30 mouse cellular contexts compared by ENCODE assay signal in genomic region chr19:60397666-60398065, GRCm38 (mm10).
DNase-seq lines count a peak whose midpoint lies in the region; ATAC-seq and TF ChIP-seq lines count a peak whose summit lies in the region.
"Had no signal": no experiment of that assay in that cellular context is flagged by ENCODE, and none has a peak within 500 bp of the region (broad histone marks: within the 10 kb centered on the region; RNA-seq: fewer than 3 reads in every experiment).

No protein-coding gene starts in this region.

- no peaks in the 10 kb centered on the region for H3K9me3 ChIP-seq in embryonic facial prominence, embryonic 14.5 days (ENCODE audit: control insufficient read depth, low read length)
- H3K9me3 ChIP-seq in embryonic facial prominence, embryonic 10.5 days = no peaks in the 10 kb centered on the region
- H3K9me3 ChIP-seq: embryonic facial prominence, embryonic 12.5 days; heart, embryonic 10.5 days; heart, embryonic 15.5 days; hindbrain, embryonic 12.5 days; intestine, embryonic 15.5 days; limb, embryonic 10.5 days; limb, embryonic 15.5 days; midbrain, embryonic 15.5 days; neural tube, embryonic 15.5 days had no signal

- H3K36me3 ChIP-seq in embryonic facial prominence, embryonic 14.5 days (ENCODE audit: control insufficient read depth, insufficient read depth, low read length) = no peaks in the 10 kb centered on the region
- no peaks in the 10 kb centered on the region for H3K36me3 ChIP-seq in embryonic facial prominence, embryonic 10.5 days (replicated peaks)
- H3K36me3 ChIP-seq in liver, adult 2 months (ENCODE audit: control insufficient read depth, insufficient read depth, low read length) = no peaks in the 10 kb centered on the region
- H3K36me3 ChIP-seq: embryonic facial prominence, embryonic 12.5 days; heart, embryonic 10.5 days; heart, embryonic 15.5 days; hindbrain, embryonic 12.5 days; intestine, embryonic 15.5 days; limb, embryonic 10.5 days; limb, embryonic 15.5 days; midbrain, embryonic 15.5 days; neural tube, embryonic 15.5 days had no signal

- H3K27ac ChIP-seq in embryonic facial prominence, embryonic 14.5 days (replicated peaks; ENCODE audit: low read depth, low read length) = no peak overlapping the region
- no peak overlapping the region for H3K27ac ChIP-seq in embryonic facial prominence, embryonic 10.5 days (replicated peaks)
- no peak overlapping the region for H3K27ac ChIP-seq in liver, adult 2 months (replicated peaks; ENCODE audit: insufficient read depth, low read depth, low read length)
- H3K27ac ChIP-seq: embryonic facial prominence, embryonic 12.5 days; heart, embryonic 10.5 days; heart, embryonic 15.5 days; hindbrain, embryonic 12.5 days; hindbrain, postnatal 0 days; intestine, embryonic 15.5 days; limb, embryonic 10.5 days; limb, embryonic 15.5 days; macrophage; midbrain, embryonic 15.5 days; neural tube, embryonic 15.5 days; stomach, postnatal 0 days had no signal

- no peaks in the 10 kb centered on the region for H3K79me2 ChIP-seq in liver, adult 2 months (ENCODE audit: control insufficient read depth, insufficient read depth, low read length)

- no peak for ATAC-seq in embryonic facial prominence, embryonic 14.5 days (ENCODE audit: low read depth)
- 0 out of 2 replicates have a peak, but pooled peaks have one; percentile 31 for ATAC-seq in erythroblast, adult 5-6 weeks (replicated peaks; ENCODE audit: low FRiP score, poor library complexity, severe bottlenecking)
- ATAC-seq: hindbrain, postnatal 0 days; intestine, embryonic 15.5 days; midbrain, embryonic 15.5 days; Patski had no signal

- no peak overlapping the region for H3K4me2 ChIP-seq in embryonic facial prominence, embryonic 14.5 days (ENCODE audit: low read depth, low read length)
- H3K4me2 ChIP-seq: embryonic facial prominence, embryonic 12.5 days; heart, embryonic 15.5 days; hindbrain, embryonic 12.5 days; intestine, embryonic 15.5 days; limb, embryonic 15.5 days; midbrain, embryonic 15.5 days; neural tube, embryonic 15.5 days had no signal

- TF ChIP-seq CTCF in liver, adult 2 months (IDR thresholded peaks at IDR 0.05; ENCODE audit: low read depth, low read length) = no peak

- no peak overlapping the region for H3K4me3 ChIP-seq in embryonic facial prominence, embryonic 14.5 days (ENCODE audit: low read depth, low read length)
- no peak overlapping the region for H3K4me3 ChIP-seq in embryonic facial prominence, embryonic 10.5 days
- H3K4me3 ChIP-seq in liver, adult 2 months (ENCODE audit: insufficient read depth, low read depth, low read length) = no peak overlapping the region
- H3K4me3 ChIP-seq: embryonic facial prominence, embryonic 12.5 days; erythroblast, embryonic 14.5 days; heart, embryonic 10.5 days; heart, embryonic 15.5 days; hindbrain, embryonic 12.5 days; intestine, embryonic 15.5 days; limb, embryonic 10.5 days; limb, embryonic 15.5 days; midbrain, embryonic 15.5 days; neural tube, embryonic 15.5 days had no signal

- 67% methylated on average over 1 of the region's 1 CpGs for WGBS in embryonic facial prominence, embryonic 14.5 days
- 80% methylated on average over 1 of the region's 1 CpGs for WGBS in embryonic facial prominence, embryonic 10.5 days
- WGBS in liver, adult 2 months = 84% methylated on average over 1 of the region's 1 CpGs

- no peaks in the 10 kb centered on the region for H3K4me1 ChIP-seq in embryonic facial prominence, embryonic 14.5 days (ENCODE audit: control insufficient read depth, insufficient read depth, low read length)
- peaks cover 10% of the 10 kb centered on the region for H3K4me1 ChIP-seq in embryonic facial prominence, embryonic 10.5 days
- no peaks in the 10 kb centered on the region for H3K4me1 ChIP-seq in liver, adult 2 months (ENCODE audit: control insufficient read depth, insufficient read depth, low read length)
- H3K4me1 ChIP-seq: embryonic facial prominence, embryonic 12.5 days; heart, embryonic 10.5 days; heart, embryonic 15.5 days; hindbrain, embryonic 12.5 days; intestine, embryonic 15.5 days; limb, embryonic 10.5 days; limb, embryonic 15.5 days; midbrain, embryonic 15.5 days; neural tube, embryonic 15.5 days had no signal

- no peak overlapping the region for H3K9ac ChIP-seq in embryonic facial prominence, embryonic 14.5 days (ENCODE audit: low read depth, low read length)
- H3K9ac ChIP-seq in liver, adult 2 months (ENCODE audit: low read depth, low read length) = no peak overlapping the region
- H3K9ac ChIP-seq: embryonic facial prominence, embryonic 12.5 days; heart, embryonic 15.5 days; hindbrain, embryonic 12.5 days; intestine, embryonic 15.5 days; limb, embryonic 15.5 days; midbrain, embryonic 15.5 days; neural tube, embryonic 15.5 days had no signal

- DNase-seq in embryonic facial prominence, embryonic 14.5 days (ENCODE audit: low spot score) = peak; percentile 0
- no peak for DNase-seq in embryonic facial prominence, embryonic 10.5 days (ENCODE audit: low spot score)
- DNase-seq in liver, adult 2 months (ENCODE audit: extremely low read depth, low read depth, low spot score) = peak; percentile 19
- DNase-seq in liver = no peak
- peak; percentile 68 for DNase-seq in kidney, postnatal 14 days
- DNase-seq in lung, postnatal 25 days (ENCODE audit: low spot score) = no peak
- DNase-seq in lung, postnatal 14 days = no peak
- DNase-seq: adrenal gland, postnatal 10 days; cerebellum, adult 18-20 months; cerebellum, postnatal 25 days; gastrocnemius, postnatal 14 days; heart, adult 11 months; layer of hippocampus, adult 9-11 months; thymus, adult 2 months; thymus, postnatal 4 days had no signal

- TF ChIP-seq POLR2A in liver, adult 2 months (IDR thresholded peaks at IDR 0.05; ENCODE audit: extremely low read depth, insufficient read depth, low read length) = no peak

- no peaks in the 10 kb centered on the region for H3K27me3 ChIP-seq in embryonic facial prominence, embryonic 14.5 days (replicated peaks; ENCODE audit: control insufficient read depth, insufficient read depth, low read length)
- peaks cover 9% of the 10 kb centered on the region for H3K27me3 ChIP-seq in embryonic facial prominence, embryonic 10.5 days (replicated peaks; ENCODE audit: low read depth, poor library complexity, severe bottlenecking)
- no peaks in the 10 kb centered on the region for H3K27me3 ChIP-seq in liver, adult 2 months (ENCODE audit: control insufficient read depth, insufficient read depth, low read length)
- H3K27me3 ChIP-seq: embryonic facial prominence, embryonic 12.5 days; heart, embryonic 15.5 days; hindbrain, embryonic 12.5 days; intestine, embryonic 15.5 days; limb, embryonic 15.5 days; midbrain, embryonic 15.5 days; neural tube, embryonic 15.5 days had no signal

Comparison
In these comparisons a context has a peak if more than half of its experiments do, and no peak if none do; other contexts are left out.
1. DNase-seq: peak in embryonic facial prominence, embryonic 14.5 days (single experiment), liver, adult 2 months (single experiment) and kidney, postnatal 14 days (single experiment); none in embryonic facial prominence, embryonic 10.5 days (single experiment), liver (single experiment), lung, postnatal 25 days (single experiment) and lung, postnatal 14 days (single experiment).